Mouse (Mus musculus) hindbrain, embryonic 14.5 days (tissue): ENCODE data around the gene Dcaf12. TPM values are rescaled to one million over a fixed set of nuclear protein-coding genes. Genes with fewer than 3 reads are reported as not detected.

Source experiments
- ATAC-seq: fragments of 200-750 bp; cut with Nextera tagmentation; 2 replicates; pipeline ENCODE4 v1.8.0; 2017; ENCODE audit warnings: moderate number of reproducible peaks, mild to moderate bottlenecking, moderate TSS enrichment, moderate library complexity; ENCODE audit not compliant: low FRiP score
- DNase-seq: peaks from one replicate; pipeline ENCODE4 v3.0.0-alpha.2; 2015; ENCODE audit warnings: low spot score
- H3K27ac ChIP-seq: fragments of 300-500 bp; sonication (generic); 2 replicates; pipeline ENCODE4 v1.5.1; 2014; ENCODE audit warnings: mild to moderate bottlenecking, moderate library complexity
- H3K27me3 ChIP-seq: fragments of 300-500 bp; sonication (generic); 2 replicates; pipeline ENCODE4 v1.6.1; 2014; ENCODE audit warnings: mild to moderate bottlenecking, low read length, mixed read lengths; ENCODE audit not compliant: control insufficient read depth, insufficient read depth
- H3K36me3 ChIP-seq: fragments of 300-500 bp; sonication (generic); replicated peaks from 2 replicates; pipeline ENCODE4 v1.6.1; 2014; ENCODE audit not compliant: control insufficient read depth, insufficient read depth
- H3K4me1 ChIP-seq: fragments of 300-500 bp; sonication (generic); replicated peaks from 2 replicates; pipeline ENCODE4 v1.6.1; 2014; ENCODE audit warnings: antibody characterized with exemption, low read length, mixed read lengths; ENCODE audit not compliant: control insufficient read depth, insufficient read depth
- H3K4me2 ChIP-seq: fragments of 300-500 bp; sonication (generic); replicated peaks from 2 replicates; pipeline ENCODE4 v1.6.1; 2014; ENCODE audit warnings: mild to moderate bottlenecking, moderate library complexity
- H3K4me3 ChIP-seq: fragments of 300-500 bp; sonication (generic); replicated peaks from 2 replicates; pipeline ENCODE4 v1.5.1; 2014; ENCODE audit warnings: mild to moderate bottlenecking, low read length
- H3K9ac ChIP-seq: fragments of 300-500 bp; sonication (generic); 2 replicates; pipeline ENCODE4 v1.6.1; 2014
- H3K9me3 ChIP-seq: fragments of 300-500 bp; sonication (generic); 2 replicates; pipeline ENCODE4 v1.6.1; 2016; ENCODE audit warnings: low read length; ENCODE audit not compliant: control insufficient read depth
- WGBS: fragments of 180-500 bp; shearing (Covaris S2); extraction: QIAGEN DNeasy Blood & Tissue Kit; methylation state at CpG from one replicate; pipeline ENCODE4 v1.1.7; 2014; 5-methylcytosine and 5-hydroxymethylcytosine counted together
- polyA plus RNA-seq: library from polyadenylated mRNA; unstranded; fragments of >200 nt; fragmentation: Nextera tagmentation; extraction: Ambion mirVana; gene quantifications from 2 replicates; pipeline ENCODE4 v1.2.1, GENCODE M21; 2014

Gene Dcaf12
- polyA plus RNA-seq, 1 experiment from 2014 or later: 55.7 TPM

GRCm38 (mm10) chr4:41318267-41318666 lies 3.6 kb upstream of the Dcaf12 start:
- Histone ChIP-seq H3K9me3 (no peaks in the 10 kb centered on the region), H3K4me2 (no peak overlapping the region), H3K9ac (no peak overlapping the region), H3K27ac (no peak overlapping the region), H3K27me3 (no peaks in the 10 kb centered on the region), H3K4me1 (peaks cover 9% of the 10 kb centered on the region), H3K4me3 (no peak overlapping the region), H3K36me3 (no peaks in the 10 kb centered on the region)
- 95% methylated on average over 5 of the region's 5 CpGs for WGBS
- DNase-seq (no peak), ATAC-seq (no peak)

- peak overlapping the region; percentile 81 for H3K4me3 ChIP-seq
- peak overlapping the region; percentile 86 for H3K4me2 ChIP-seq
- no peaks in the 10 kb centered on the region for H3K27me3 ChIP-seq
- peak overlapping the region; percentile 92 for H3K9ac ChIP-seq
- WGBS: 62% methylated on average over 8 of the region's 8 CpGs
- no peaks in the 10 kb centered on the region for H3K9me3 ChIP-seq
- peak overlapping the region; percentile 90 for H3K27ac ChIP-seq
- 0 out of 2 replicates have a peak, but pooled peaks have one; percentile 12 for ATAC-seq
- H3K4me1 ChIP-seq: peaks cover 17% of the 10 kb centered on the region
- no peak for DNase-seq
- H3K36me3 ChIP-seq: peaks cover 25% of the 10 kb centered on the region
Measured at GRCm38 (mm10) chr4:41315173-41315572, 484 bp upstream of the Dcaf12 start.

GRCm38 (mm10) chr4:41313722-41314121 lies 967 bp downstream of the Dcaf12 start:
- Histone ChIP-seq H3K36me3 (peaks cover 38% of the 10 kb centered on the region), H3K4me2 (peak overlapping the region; percentile 86), H3K4me3 (peak overlapping the region; percentile 81), H3K4me1 (peaks cover 17% of the 10 kb centered on the region), H3K9ac (peak overlapping the region; percentile 92), H3K27ac (peak overlapping the region; percentile 90), H3K9me3 (no peaks in the 10 kb centered on the region), H3K27me3 (no peaks in the 10 kb centered on the region)
- 16% methylated on average over 14 of the region's 14 CpGs for WGBS
- DNase-seq (no peak), ATAC-seq (no peak)

GRCm38 (mm10) chr4:41310567-41311563 lies 3.8 kb downstream of the Dcaf12 start:
- WGBS: 94% methylated on average over 9 of the region's 9 CpGs
- no peak for DNase-seq
- Histone ChIP-seq H3K36me3 (peaks cover 64% of the 10 kb centered on the region), H3K9me3 (no peaks in the 10 kb centered on the region), H3K9ac (no peak overlapping the region), H3K27me3 (no peaks in the 10 kb centered on the region), H3K4me3 (no peak overlapping the region), H3K27ac (no peak overlapping the region), H3K4me2 (no peak overlapping the region), H3K4me1 (peaks cover 17% of the 10 kb centered on the region)
- no peak for ATAC-seq

GRCm38 (mm10) chr4:41307406-41307805 lies 7.3 kb downstream of the Dcaf12 start:
- peaks cover 71% of the 10 kb centered on the region for H3K36me3 ChIP-seq
- no peak overlapping the region for H3K27ac ChIP-seq
- H3K4me1 ChIP-seq: no peaks in the 10 kb centered on the region
- ATAC-seq: no peak
- DNase-seq: no peak
- H3K4me2 ChIP-seq: no peak overlapping the region
- 83% methylated on average over 6 of the region's 6 CpGs for WGBS
- no peak overlapping the region for H3K4me3 ChIP-seq
- no peaks in the 10 kb centered on the region for H3K9me3 ChIP-seq
- no peak overlapping the region for H3K9ac ChIP-seq
- H3K27me3 ChIP-seq: no peaks in the 10 kb centered on the region

- DNase-seq: no peak
- 67% methylated on average over 3 of the region's 3 CpGs for WGBS
- ATAC-seq: no peak
Measured at GRCm38 (mm10) chr4:41304302-41304701, 10.4 kb downstream of the Dcaf12 start.

GRCm38 (mm10) chr4:41303671-41304070 lies 11.0 kb downstream of the Dcaf12 start:
- no peaks in the 10 kb centered on the region for H3K4me1 ChIP-seq
- H3K27ac ChIP-seq: no peak overlapping the region
- H3K36me3 ChIP-seq: peaks cover 74% of the 10 kb centered on the region
- no peak overlapping the region for H3K9ac ChIP-seq
- no peaks in the 10 kb centered on the region for H3K27me3 ChIP-seq
- DNase-seq: no peak
- no peak for ATAC-seq
- 90% methylated on average over 7 of the region's 7 CpGs for WGBS
- H3K4me3 ChIP-seq: no peak overlapping the region
- H3K9me3 ChIP-seq: no peaks in the 10 kb centered on the region
- no peak overlapping the region for H3K4me2 ChIP-seq

More at GRCm38 (mm10) chr4:41304302-41304701, 10.4 kb downstream of the Dcaf12 start:
- Histone ChIP-seq H3K27ac (no peak overlapping the region), H3K9ac (no peak overlapping the region), H3K27me3 (no peaks in the 10 kb centered on the region), H3K36me3 (peaks cover 71% of the 10 kb centered on the region), H3K4me3 (no peak overlapping the region), H3K4me2 (no peak overlapping the region), H3K4me1 (no peaks in the 10 kb centered on the region), H3K9me3 (no peaks in the 10 kb centered on the region)

GRCm38 (mm10) chr4:41298976-41299375 lies 15.7 kb downstream of the Dcaf12 start:
- Histone ChIP-seq H3K4me3 (no peak overlapping the region), H3K9me3 (no peaks in the 10 kb centered on the region), H3K4me2 (no peak overlapping the region), H3K4me1 (no peaks in the 10 kb centered on the region), H3K36me3 (peaks cover 94% of the 10 kb centered on the region), H3K27me3 (no peaks in the 10 kb centered on the region), H3K9ac (no peak overlapping the region), H3K27ac (no peak overlapping the region)
- no peak for ATAC-seq
- WGBS: 93% methylated on average over 5 of the region's 5 CpGs
- no peak for DNase-seq

- no peak for ATAC-seq
- no peak overlapping the region for H3K4me3 ChIP-seq
- no peaks in the 10 kb centered on the region for H3K4me1 ChIP-seq
- H3K36me3 ChIP-seq: peaks cover 100% of the 10 kb centered on the region
- no peak overlapping the region for H3K9ac ChIP-seq
- no peak overlapping the region for H3K27ac ChIP-seq
- H3K9me3 ChIP-seq: no peaks in the 10 kb centered on the region
- whole genome bisulfite sequencing: 97% methylated on average over 7 of the region's 7 CpGs
- H3K4me2 ChIP-seq: no peak overlapping the region
- no peaks in the 10 kb centered on the region for H3K27me3 ChIP-seq
- DNase-seq: no peak
Measured at GRCm38 (mm10) chr4:41295960-41296359, 18.7 kb downstream of the Dcaf12 start.
